Mouse (Mus musculus) myocyte (in vitro differentiated cells): ENCODE data around the gene Fbxo31. TPM values are rescaled to one million over a fixed set of nuclear protein-coding genes. Genes with fewer than 3 reads are reported as not detected.

ENCODE experiments used
- H3K27me3 ChIP-seq: one replicate; pipeline ENCODE4 v1.6.1; 2011; ENCODE audit not compliant: control insufficient read depth, insufficient read depth, insufficient read length
- H3K36me3 ChIP-seq: one replicate; pipeline ENCODE4 v1.6.1; 2011; ENCODE audit not compliant: control insufficient read depth, insufficient read depth
- H3K4me2 ChIP-seq: one replicate; pipeline ENCODE4 v1.6.1; 2011; ENCODE audit warnings: low read depth, control low read depth
- H3K4me3 ChIP-seq: one replicate; pipeline ENCODE4 v1.5.1; 2011; ENCODE audit warnings: mild to moderate bottlenecking, control low read depth, moderate library complexity
- H3K79me2 ChIP-seq: one replicate; pipeline ENCODE4 v1.6.1; 2011; ENCODE audit not compliant: control insufficient read depth, insufficient read depth
- H3ac ChIP-seq: one replicate; pipeline ENCODE4 v1.6.1; 2011; ENCODE audit not compliant: control insufficient read depth, insufficient read length
- CEBPB ChIP-seq: IDR thresholded peaks from 2 replicates; pipeline ENCODE4 v1.6.1; 2011; ENCODE audit warnings: mild to moderate bottlenecking, moderate library complexity; ENCODE audit not compliant: poor library complexity, insufficient read depth, severe bottlenecking
- E2F4 ChIP-seq: IDR thresholded peaks from one replicate; pipeline ENCODE4 v1.6.1; 2011; ENCODE audit warnings: mild to moderate bottlenecking, control low read depth, moderate library complexity; ENCODE audit not compliant: insufficient read depth
- MAX ChIP-seq: IDR thresholded peaks from one replicate; pipeline ENCODE4 v1.6.1; 2011; ENCODE audit warnings: low read depth, mild to moderate bottlenecking, control low read depth
- MYOD1 ChIP-seq, 3 experiments: IDR thresholded peaks; one replicate each; pipeline ENCODE4 v1.6.1; 2011; ENCODE audit warnings: control low read depth in 2 of 3, low read depth in 2 of 3, mild to moderate bottlenecking in 2 of 3, moderate library complexity in 1 of 3; ENCODE audit not compliant: insufficient read length in 2 of 3, control insufficient read depth in 1 of 3
- MYOG ChIP-seq, 3 experiments: IDR thresholded peaks; one replicate each; pipeline ENCODE4 v1.6.1; 2011; ENCODE audit warnings: control low read depth in 2 of 3, low read depth in 2 of 3, mild to moderate bottlenecking in 2 of 3; ENCODE audit not compliant: insufficient read length in 2 of 3, control insufficient read depth in 1 of 3, insufficient read depth in 1 of 3
- POLR2A ChIP-seq: IDR thresholded peaks from one replicate; pipeline ENCODE4 v1.6.1; 2011; ENCODE audit warnings: low read depth, mild to moderate bottlenecking, control low read depth, moderate library complexity; ENCODE audit not compliant: insufficient read length
- POLR2AphosphoS2 ChIP-seq: IDR thresholded peaks from one replicate; pipeline ENCODE4 v1.6.1; 2011; ENCODE audit warnings: low read depth, control low read depth; ENCODE audit not compliant: insufficient read length
- REST ChIP-seq: IDR thresholded peaks from one replicate; pipeline ENCODE4 v1.6.1; 2011; ENCODE audit warnings: mild to moderate bottlenecking, control low read depth, moderate library complexity; ENCODE audit not compliant: insufficient read depth, insufficient read length
- SRF ChIP-seq: IDR thresholded peaks from one replicate; pipeline ENCODE4 v1.6.1; 2011; ENCODE audit warnings: low read depth; ENCODE audit not compliant: control insufficient read depth, insufficient read length
- TCF12 ChIP-seq: IDR thresholded peaks from one replicate; pipeline ENCODE4 v1.6.1; 2011; ENCODE audit warnings: mild to moderate bottlenecking, control low read depth; ENCODE audit not compliant: poor library complexity, insufficient read depth, severe bottlenecking
- TCF3 ChIP-seq: IDR thresholded peaks from one replicate; pipeline ENCODE4 v1.6.1; 2011; ENCODE audit warnings: low read depth, control low read depth; ENCODE audit not compliant: insufficient read length
- USF1 ChIP-seq: IDR thresholded peaks from one replicate; pipeline ENCODE4 v1.6.1; 2011; ENCODE audit warnings: low read depth, mild to moderate bottlenecking, control low read depth, moderate library complexity
- polyA plus RNA-seq: library from polyadenylated mRNA; unstranded; fragments of >200 nt; fragmentation: generic; extraction: Trizol; gene quantifications from one replicate; pipeline ENCODE4 v1.2.1, GENCODE M21; 2012; ENCODE audit warnings: missing spikeins

Fbxo31 gene
- polyA plus RNA-seq, 1 experiment: 23.3 TPM

DNA sequence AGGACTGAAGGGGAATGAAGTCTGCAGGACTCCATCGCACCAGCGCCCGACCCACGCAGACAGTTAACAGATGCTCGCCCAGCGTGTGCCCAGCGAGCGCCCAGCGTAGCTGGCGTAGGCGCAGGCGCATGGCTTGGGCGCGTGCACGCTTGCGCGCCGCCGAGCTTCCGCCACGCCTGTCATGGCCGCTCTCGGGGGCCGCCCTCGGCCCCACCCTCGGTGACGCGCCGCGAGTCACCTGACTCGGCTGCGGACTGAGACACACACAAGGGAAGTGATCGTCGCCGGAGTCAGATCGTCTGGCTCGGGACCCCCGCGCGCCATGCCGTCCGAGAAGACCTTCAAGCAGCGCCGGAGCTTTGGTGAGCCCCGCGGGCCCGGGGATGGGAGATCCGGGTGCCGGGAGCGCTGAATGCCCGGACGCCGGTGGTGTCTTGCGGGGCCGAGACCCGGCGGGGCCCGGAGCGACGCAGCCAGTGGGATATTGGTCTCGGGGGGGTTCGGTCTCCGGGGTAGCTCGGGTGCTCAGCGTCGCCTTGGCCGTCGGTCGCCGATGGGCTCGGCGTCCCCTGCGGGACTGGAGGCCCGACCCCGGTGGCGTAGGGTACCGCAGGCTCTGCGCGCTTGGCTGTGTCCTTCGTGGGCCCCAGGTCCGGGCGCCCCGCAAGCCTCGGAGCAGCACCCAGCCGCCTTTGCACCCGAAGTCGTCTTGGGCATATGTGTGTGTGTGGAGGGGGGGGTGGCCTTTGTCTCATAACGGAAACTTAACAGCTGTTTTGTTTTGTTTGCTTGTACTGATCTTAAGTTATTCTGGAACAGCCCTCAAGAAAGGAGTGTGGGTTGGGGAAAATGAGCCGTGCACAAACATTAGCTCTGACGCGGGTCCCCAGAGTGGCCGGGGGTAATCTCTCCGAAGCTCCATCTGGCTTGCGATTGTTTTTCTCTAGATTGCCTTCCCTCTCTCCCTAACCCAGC, 11.9 kb upstream of the Fbxo31 start, which contains the start of gene Map1lc3b:
TSS of gene Map1lc3b (plus strand) at position 159 of the 975 bp plus-strand sequence.
- Histone ChIP-seq H3K79me2 (peaks cover 35% of the 10 kb centered on the region), H3K4me3 (peak within 1 kb of the TSS; percentile 45), H3K36me3 (peaks cover 6% of the 10 kb centered on the region), H3ac (peak within 1 kb of the TSS; percentile 90), H3K4me2 (peak within 1 kb of the TSS; percentile 98), H3K27me3 (no peaks in the 10 kb centered on the region)
- TF ChIP-seq MYOG (IDR thresholded peaks at IDR 0.05; ENCODE audit: control insufficient read depth in 1 of 3, insufficient read depth in 1 of 3, insufficient read length in 2 of 3, low read depth in 2 of 3) (peak in 2 of 3 experiments; percentile 44 to 72), SRF (peak; percentile 32), MYOD1 (IDR thresholded peaks at IDR 0.05; ENCODE audit: control insufficient read depth in 1 of 3, insufficient read length in 2 of 3, low read depth in 2 of 3) (peak in 2 of 3 experiments; percentile 3 to 75), E2F4 (no peak), TCF12 (no peak), POLR2AphosphoS2 (peak; percentile 74), REST (no peak), POLR2A (peak; percentile 83), USF1 (peak; percentile 79), TCF3 (peak; percentile 30), MAX (no peak), CEBPB (no peak)

DNA sequence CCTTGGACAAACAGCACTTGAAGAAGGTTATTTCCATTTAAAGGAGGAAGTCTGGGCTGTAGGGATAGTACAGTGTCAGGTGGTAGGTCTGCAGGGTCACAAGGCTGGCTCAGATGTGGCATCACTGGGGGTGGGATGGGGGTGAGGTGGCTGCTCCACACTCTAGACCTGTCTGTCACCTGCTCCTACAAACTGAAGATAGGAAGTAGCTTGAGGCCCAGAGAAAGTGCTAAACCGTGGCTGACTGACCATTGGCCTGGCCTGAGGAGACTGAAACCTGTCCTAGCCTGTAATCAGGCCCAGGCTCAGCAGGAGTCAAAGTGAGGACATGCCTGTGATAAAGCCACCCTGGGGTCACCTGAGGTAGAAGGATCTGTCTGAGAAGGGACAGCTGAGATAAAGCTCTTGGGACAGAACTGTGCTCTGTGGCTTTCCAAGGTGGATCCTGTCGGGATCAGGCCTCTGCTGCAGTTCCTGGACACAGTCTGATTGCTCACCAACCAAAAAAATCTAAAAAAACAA, 10.7 kb upstream of the Fbxo31 start:
- Histone ChIP-seq H3K4me3 (peak overlapping the region; percentile 45), H3K4me2 (peak overlapping the region; percentile 98)

DNA sequence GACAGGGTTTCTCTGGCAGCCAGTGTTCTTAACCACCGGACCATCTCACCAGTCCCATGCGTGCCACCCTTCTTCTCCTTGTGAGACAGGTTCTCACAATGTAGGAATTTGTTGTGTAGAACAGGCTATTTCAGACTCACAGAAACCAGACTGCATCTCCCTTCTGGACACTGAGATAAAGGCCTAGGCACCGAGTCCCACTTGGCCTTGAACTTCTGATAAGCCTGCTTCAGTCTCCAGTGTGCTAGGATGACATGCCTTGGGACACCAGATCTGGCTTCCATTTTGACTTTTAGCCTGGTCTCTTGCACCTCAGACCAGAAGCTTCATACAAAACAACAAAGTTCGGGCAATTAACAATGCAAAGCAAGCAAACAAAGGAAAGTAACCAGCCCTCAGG, 10.1 kb upstream of the Fbxo31 start:
- Histone ChIP-seq H3ac (no peak overlapping the region), H3K79me2 (peaks cover 32% of the 10 kb centered on the region), H3K27me3 (no peaks in the 10 kb centered on the region), H3K36me3 (no peaks in the 10 kb centered on the region), H3K4me3 (no peak overlapping the region), H3K4me2 (no peak overlapping the region)
- no peak for TF ChIP-seq MYOG (IDR thresholded peaks at IDR 0.05; ENCODE audit: control insufficient read depth in 1 of 3, insufficient read depth in 1 of 3, insufficient read length in 2 of 3, low read depth in 2 of 3)
- no peak for TF ChIP-seq USF1
- no peak for TF ChIP-seq POLR2A
- TF ChIP-seq MAX: no peak
- TF ChIP-seq POLR2AphosphoS2: no peak
- TF ChIP-seq SRF: no peak
- no peak for TF ChIP-seq REST
- no peak for TF ChIP-seq TCF3
- TF ChIP-seq CEBPB: no peak
- no peak for TF ChIP-seq MYOD1 (IDR thresholded peaks at IDR 0.05; ENCODE audit: control insufficient read depth in 1 of 3, insufficient read length in 2 of 3, low read depth in 2 of 3)
- no peak for TF ChIP-seq E2F4
- TF ChIP-seq TCF12: no peak

More for the DNA sequence above, 10.7 kb upstream of the Fbxo31 start:
- Histone ChIP-seq H3K27me3 (no peaks in the 10 kb centered on the region), H3K36me3 (no peaks in the 10 kb centered on the region), H3K79me2 (peaks cover 35% of the 10 kb centered on the region), H3ac (no peak overlapping the region)
- TF ChIP-seq CEBPB: no peak
- TF ChIP-seq REST: no peak
- no peak for TF ChIP-seq SRF

DNA sequence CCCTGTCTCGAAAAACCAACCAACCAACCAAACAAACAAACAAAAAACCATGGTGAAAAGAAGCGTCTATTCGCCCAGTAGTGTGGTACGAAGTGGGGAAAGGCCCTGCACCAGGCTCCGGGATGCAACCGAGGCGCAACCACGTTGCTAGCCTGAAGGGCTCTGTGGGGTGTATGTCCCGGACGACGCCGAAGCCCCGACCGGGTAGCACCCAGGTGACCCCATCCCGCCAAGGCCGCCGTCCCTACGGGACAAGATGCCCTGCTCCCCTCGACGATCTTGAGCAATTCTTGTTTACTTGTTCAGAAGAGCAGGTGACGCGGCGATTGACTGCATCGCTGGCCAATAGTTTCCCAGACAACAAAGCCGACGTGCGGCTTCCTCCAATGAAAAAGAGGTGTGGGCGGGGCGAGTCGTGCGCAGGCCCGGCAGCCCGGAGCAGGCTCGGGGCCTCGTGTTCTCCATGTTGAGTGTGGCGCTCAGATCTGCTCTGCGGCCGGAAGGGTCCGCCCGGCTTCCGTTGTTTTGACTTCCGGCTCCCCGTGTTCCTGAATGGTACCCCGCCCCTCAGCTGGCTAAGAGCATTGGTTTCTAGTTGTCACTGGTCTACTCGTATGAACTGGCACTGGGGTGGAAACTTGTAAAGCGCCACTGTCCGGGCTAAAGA, 6.7 kb upstream of the Fbxo31 start:
- Histone ChIP-seq H3K4me3 (peak overlapping the region; percentile 31), H3K79me2 (no peaks in the 10 kb centered on the region), H3K4me2 (peak overlapping the region; percentile 79), H3K27me3 (no peaks in the 10 kb centered on the region), H3K36me3 (no peaks in the 10 kb centered on the region), H3ac (peak overlapping the region; percentile 51)
- no peak for TF ChIP-seq REST
- TF ChIP-seq TCF12: no peak
- TF ChIP-seq E2F4: no peak
- TF ChIP-seq CEBPB: peak; percentile 86
- no peak for TF ChIP-seq MYOD1 (IDR thresholded peaks at IDR 0.05; ENCODE audit: control insufficient read depth in 1 of 3, insufficient read length in 2 of 3, low read depth in 2 of 3)
- TF ChIP-seq TCF3: no peak
- TF ChIP-seq MAX: no peak
- TF ChIP-seq SRF: peak; percentile 13
- peak in 1 of 3 experiments; percentile 15 for TF ChIP-seq MYOG (IDR thresholded peaks at IDR 0.05; ENCODE audit: control insufficient read depth in 1 of 3, insufficient read depth in 1 of 3, insufficient read length in 2 of 3, low read depth in 2 of 3)
- TF ChIP-seq USF1: peak; percentile 72
- TF ChIP-seq POLR2AphosphoS2: peak; percentile 80
- TF ChIP-seq POLR2A: peak; percentile 84
